Mouse (Mus musculus): ENCODE measurements around the gene Tmem178. TPM values are rescaled to one million over a fixed set of nuclear protein-coding genes. Genes with fewer than 3 reads are reported as not detected.

The Tmem178 gene
- polyA plus RNA-seq, 1 experiment from 2014 or later = 43.4 TPM

DNA sequence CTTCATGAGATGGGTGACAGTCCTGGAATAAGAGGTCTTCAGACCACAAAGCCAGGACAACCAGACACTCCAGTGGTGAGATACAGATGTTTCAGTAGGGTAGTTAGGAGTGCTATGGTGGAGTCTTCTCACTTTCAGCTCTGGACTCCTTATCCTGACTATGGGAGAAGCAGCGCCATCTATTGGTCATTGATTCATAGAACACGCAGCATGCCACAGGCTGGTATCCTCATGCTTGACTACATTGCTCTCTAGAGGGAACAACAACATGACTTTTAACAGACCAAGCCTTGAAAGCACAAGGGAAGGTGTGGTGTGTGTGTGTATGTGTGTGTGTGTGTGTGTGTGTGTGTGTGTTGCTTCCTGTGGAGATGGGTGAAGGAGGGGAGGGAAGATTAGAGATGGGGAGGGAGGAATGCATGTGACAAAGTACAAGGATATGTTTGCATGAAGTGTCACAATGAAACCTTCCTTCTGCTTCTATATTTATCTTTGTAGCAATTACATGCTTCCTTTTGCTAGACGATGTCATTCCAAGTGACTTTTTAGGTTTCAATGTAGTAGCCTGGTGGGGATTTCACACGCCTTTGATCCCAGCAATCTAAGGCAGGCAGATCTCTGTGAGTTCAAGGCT lies 71.5 kb downstream of the Tmem178 start:
- Histone ChIP-seq H3K4me1 (ENCODE audit: control insufficient read depth, insufficient read depth, low read length) (no peaks in the 10 kb centered on the region), H3K4me3 (ENCODE audit: low read depth, low read length) (no peak overlapping the region), H3K4me2 (ENCODE audit: low read length) (no peak overlapping the region), H3K9ac (ENCODE audit: low read length) (no peak overlapping the region), H3K27me3 (replicated peaks; ENCODE audit: control insufficient read depth, insufficient read depth, low read length) (no peaks in the 10 kb centered on the region), H3K9me3 (replicated peaks; ENCODE audit: control insufficient read depth, low read length) (no peaks in the 10 kb centered on the region), H3K36me3 (ENCODE audit: control insufficient read depth, insufficient read depth, low read length) (no peaks in the 10 kb centered on the region), H3K27ac (ENCODE audit: low read depth, low read length) (no peak overlapping the region)
- DNase-seq (ENCODE audit: low spot score) = peak; percentile 82
- WGBS = 48% methylated on average over 4 of the region's 4 CpGs
- ATAC-seq = peak; percentile 63

DNA sequence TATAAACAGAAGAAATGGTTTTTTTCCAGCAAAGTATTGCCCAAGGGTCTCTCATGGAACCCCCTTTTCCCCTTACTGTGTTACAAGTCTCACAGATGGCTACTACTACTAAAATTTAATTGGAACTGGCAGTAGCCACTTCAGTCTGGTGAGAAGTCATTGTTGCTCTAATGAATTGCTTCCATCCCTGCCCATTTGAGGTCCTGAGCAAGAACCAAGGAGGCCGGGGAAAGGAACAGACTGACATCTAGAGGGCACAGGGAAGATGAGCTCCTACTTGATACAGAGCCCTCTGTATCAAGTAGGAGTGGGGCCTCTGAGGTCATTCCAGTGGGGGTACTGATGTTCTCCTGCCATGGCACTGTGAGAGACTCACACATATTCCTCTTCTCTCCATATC lies 72.7 kb downstream of the Tmem178 start:
- H3K27me3 ChIP-seq (replicated peaks; ENCODE audit: control insufficient read depth, insufficient read depth, low read length) = no peaks in the 10 kb centered on the region
- H3K27ac ChIP-seq (ENCODE audit: low read depth, low read length) = no peak overlapping the region

DNA sequence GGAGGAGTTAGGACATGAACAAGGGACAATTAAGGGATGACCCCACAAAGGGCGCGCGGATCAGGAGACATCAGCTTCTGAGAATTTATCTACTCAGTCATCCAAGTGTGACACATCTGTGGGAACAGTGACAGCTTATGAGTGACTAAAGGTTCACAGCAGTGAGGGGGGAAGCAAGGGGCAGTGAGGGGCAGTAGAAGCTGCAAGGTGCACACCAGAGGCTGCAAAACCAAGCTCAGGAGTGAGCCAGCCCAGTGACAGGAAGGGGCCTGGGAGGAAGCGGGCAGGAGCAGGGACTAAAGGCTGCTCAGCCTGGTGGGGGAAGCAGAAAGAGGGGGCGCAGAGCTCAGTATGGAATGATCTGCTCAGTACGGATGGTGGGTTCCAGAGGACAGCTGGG lies 82.9 kb downstream of the Tmem178 start:
- Histone ChIP-seq H3K27ac (ENCODE audit: low read depth, low read length) (no peak overlapping the region), H3K4me1 (ENCODE audit: control insufficient read depth, insufficient read depth, low read length) (no peaks in the 10 kb centered on the region), H3K4me2 (ENCODE audit: low read length) (no peak overlapping the region), H3K36me3 (ENCODE audit: control insufficient read depth, insufficient read depth, low read length) (peaks cover 23% of the 10 kb centered on the region; the same call in 1 of the 2 replicates), H3K9me3 (replicated peaks; ENCODE audit: control insufficient read depth, low read length) (no peaks in the 10 kb centered on the region), H3K4me3 (ENCODE audit: low read depth, low read length) (no peak overlapping the region), H3K27me3 (replicated peaks; ENCODE audit: control insufficient read depth, insufficient read depth, low read length) (no peaks in the 10 kb centered on the region), H3K9ac (ENCODE audit: low read length) (no peak overlapping the region)
- DNase-seq (ENCODE audit: low spot score) = no peak
- ATAC-seq = no peak
- WGBS = 93% methylated on average over 6 of the region's 6 CpGs

More for the DNA sequence above, 72.7 kb downstream of the Tmem178 start:
- Histone ChIP-seq H3K9me3 (replicated peaks; ENCODE audit: control insufficient read depth, low read length) (no peaks in the 10 kb centered on the region), H3K4me2 (ENCODE audit: low read length) (no peak overlapping the region), H3K9ac (ENCODE audit: low read length) (no peak overlapping the region), H3K36me3 (ENCODE audit: control insufficient read depth, insufficient read depth, low read length) (no peaks in the 10 kb centered on the region), H3K4me3 (ENCODE audit: low read depth, low read length) (no peak overlapping the region), H3K4me1 (ENCODE audit: control insufficient read depth, insufficient read depth, low read length) (no peaks in the 10 kb centered on the region)
- DNase-seq (ENCODE audit: low spot score) = peak; percentile 60
- peak; percentile 51; the same call in 1 of the 2 replicates for ATAC-seq
- 46% methylated on average over 1 of the region's 1 CpGs for WGBS

DNA sequence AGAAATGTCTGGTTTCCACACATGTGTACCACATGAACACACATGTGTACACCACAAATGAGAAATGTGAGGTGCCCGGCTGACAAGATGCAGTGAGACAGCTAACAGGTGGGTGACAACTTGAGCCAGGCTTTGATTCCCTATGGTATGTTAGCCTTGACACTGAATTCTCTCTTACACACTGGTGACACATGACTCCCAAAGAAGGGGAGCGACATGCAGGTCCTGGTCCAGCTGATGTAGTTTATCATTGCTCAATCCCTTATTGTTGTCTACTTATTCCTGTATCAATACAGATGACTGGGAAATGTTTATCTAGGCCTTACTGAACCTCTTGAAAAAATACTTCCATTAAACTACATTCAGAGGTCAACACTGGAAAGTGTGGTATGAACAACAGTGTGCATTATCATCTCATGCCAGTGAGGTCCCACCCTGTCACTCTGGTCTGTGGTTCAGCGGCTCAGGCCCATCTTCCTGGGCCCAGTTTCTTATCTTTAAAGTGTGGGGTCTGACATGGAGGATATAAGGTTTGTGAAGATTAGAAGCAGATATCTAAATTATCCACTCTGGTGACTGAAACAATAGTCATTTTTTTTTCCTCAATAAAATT lies 87.5 kb downstream of the Tmem178 start:
- H3K4me1 ChIP-seq (ENCODE audit: control insufficient read depth, insufficient read depth, low read length) = no peaks in the 10 kb centered on the region
- DNase-seq (ENCODE audit: low spot score) = no peak
- ATAC-seq = no peak
- peaks cover 20% of the 10 kb centered on the region for H3K36me3 ChIP-seq (ENCODE audit: control insufficient read depth, insufficient read depth, low read length)
- no peak overlapping the region for H3K4me2 ChIP-seq (ENCODE audit: low read length)
- 95% methylated on average over 3 of the region's 3 CpGs for WGBS
- no peaks in the 10 kb centered on the region for H3K27me3 ChIP-seq (replicated peaks; ENCODE audit: control insufficient read depth, insufficient read depth, low read length)
- H3K27ac ChIP-seq (ENCODE audit: low read depth, low read length) = no peak overlapping the region
- no peaks in the 10 kb centered on the region for H3K9me3 ChIP-seq (replicated peaks; ENCODE audit: control insufficient read depth, low read length)
- H3K9ac ChIP-seq (ENCODE audit: low read length) = no peak overlapping the region
- no peak overlapping the region for H3K4me3 ChIP-seq (ENCODE audit: low read depth, low read length)

DNA sequence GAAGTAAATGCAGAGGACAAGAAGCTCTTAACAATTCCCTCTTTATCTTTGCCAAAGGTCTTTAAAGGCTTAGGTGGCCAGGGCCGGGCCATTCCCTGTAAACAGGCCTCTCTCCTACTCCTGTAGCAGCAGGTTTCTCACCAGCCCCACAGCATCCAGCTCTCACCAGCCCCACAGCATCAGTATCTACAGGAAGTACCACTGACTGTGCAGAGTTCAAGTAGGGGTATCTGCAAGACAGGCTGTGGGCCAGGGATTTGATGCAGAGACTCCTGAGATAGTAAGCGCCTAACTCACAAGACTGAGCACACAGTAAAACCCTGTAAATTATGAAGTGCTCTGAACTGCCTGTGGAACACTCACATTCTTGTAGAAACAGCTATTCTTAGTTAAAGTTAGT lies 88.5 kb downstream of the Tmem178 start:
- Histone ChIP-seq H3K36me3 (ENCODE audit: control insufficient read depth, insufficient read depth, low read length) (peaks cover 21% of the 10 kb centered on the region), H3K27me3 (replicated peaks; ENCODE audit: control insufficient read depth, insufficient read depth, low read length) (no peaks in the 10 kb centered on the region), H3K4me3 (ENCODE audit: low read depth, low read length) (no peak overlapping the region), H3K4me2 (ENCODE audit: low read length) (no peak overlapping the region), H3K4me1 (ENCODE audit: control insufficient read depth, insufficient read depth, low read length) (no peaks in the 10 kb centered on the region), H3K9ac (ENCODE audit: low read length) (no peak overlapping the region), H3K27ac (ENCODE audit: low read depth, low read length) (no peak overlapping the region), H3K9me3 (replicated peaks; ENCODE audit: control insufficient read depth, low read length) (no peaks in the 10 kb centered on the region)
- WGBS = 82% methylated on average over 2 of the region's 2 CpGs
- DNase-seq (ENCODE audit: low spot score) (no peak), ATAC-seq (no peak)

DNA sequence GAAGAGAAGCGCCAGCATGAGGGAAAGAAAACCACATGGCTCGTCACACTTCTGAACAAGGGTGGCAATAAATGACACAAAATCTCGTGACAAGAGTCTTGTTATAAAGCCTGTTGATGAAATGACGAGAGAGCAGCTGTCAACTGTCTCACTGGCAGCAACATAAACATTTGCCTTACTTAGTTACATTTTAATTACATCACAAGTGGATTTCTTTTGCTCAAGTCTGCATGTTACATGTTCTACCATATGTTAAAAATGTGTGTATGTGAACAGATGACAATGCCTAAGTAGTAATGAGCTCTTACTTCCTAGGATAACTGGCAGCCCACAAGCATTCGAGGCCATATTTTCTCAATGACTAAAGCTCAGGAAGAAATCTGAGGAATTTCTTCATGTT lies 90.9 kb downstream of the Tmem178 start:
- Histone ChIP-seq H3K9me3 (replicated peaks; ENCODE audit: control insufficient read depth, low read length) (no peaks in the 10 kb centered on the region), H3K4me3 (ENCODE audit: low read depth, low read length) (no peak overlapping the region), H3K9ac (ENCODE audit: low read length) (no peak overlapping the region), H3K4me1 (ENCODE audit: control insufficient read depth, insufficient read depth, low read length) (no peaks in the 10 kb centered on the region), H3K27ac (ENCODE audit: low read depth, low read length) (no peak overlapping the region), H3K4me2 (ENCODE audit: low read length) (no peak overlapping the region), H3K27me3 (replicated peaks; ENCODE audit: control insufficient read depth, insufficient read depth, low read length) (no peaks in the 10 kb centered on the region), H3K36me3 (ENCODE audit: control insufficient read depth, insufficient read depth, low read length) (peaks cover 28% of the 10 kb centered on the region)
- 63% methylated on average over 5 of the region's 5 CpGs for WGBS
- DNase-seq (ENCODE audit: low spot score) (peak; percentile 70), ATAC-seq (peak; percentile 74)

DNA sequence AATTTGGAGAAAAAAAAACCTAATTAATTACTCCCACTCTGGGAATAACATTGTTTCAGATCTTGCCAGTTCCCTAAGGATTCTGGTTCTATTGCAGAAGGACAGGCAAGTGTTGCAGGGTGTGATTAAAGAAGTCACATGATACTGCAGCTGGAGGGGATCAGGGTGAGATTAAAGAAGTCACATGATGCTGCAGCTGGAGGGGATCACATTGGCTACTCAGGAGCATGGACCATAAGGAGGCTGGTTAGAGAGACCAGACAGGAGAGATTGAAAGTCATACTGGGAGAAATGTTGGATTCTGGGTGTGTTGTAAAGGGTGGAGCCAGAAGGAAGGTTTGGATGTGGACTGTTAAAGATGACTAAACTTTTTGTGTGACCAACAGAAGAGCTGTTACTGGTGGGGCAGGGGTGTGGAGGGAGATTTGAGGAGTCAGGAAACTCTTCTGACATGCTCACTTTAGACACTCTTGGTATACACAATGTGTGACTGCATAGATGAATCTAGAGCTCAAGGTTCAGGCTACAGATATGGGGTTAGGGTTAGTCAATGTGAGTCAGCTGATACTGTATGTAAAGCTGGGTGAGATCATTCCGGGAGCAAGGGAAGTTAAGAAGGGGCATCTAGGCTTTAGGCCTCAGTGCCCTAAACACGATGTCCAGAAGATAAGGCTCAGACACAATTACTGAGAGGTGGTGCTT lies 94.4 kb downstream of the Tmem178 start:
- ATAC-seq = no peak
- H3K4me2 ChIP-seq (ENCODE audit: low read length) = no peak overlapping the region
- WGBS = 93% methylated on average over 2 of the region's 2 CpGs

DNA sequence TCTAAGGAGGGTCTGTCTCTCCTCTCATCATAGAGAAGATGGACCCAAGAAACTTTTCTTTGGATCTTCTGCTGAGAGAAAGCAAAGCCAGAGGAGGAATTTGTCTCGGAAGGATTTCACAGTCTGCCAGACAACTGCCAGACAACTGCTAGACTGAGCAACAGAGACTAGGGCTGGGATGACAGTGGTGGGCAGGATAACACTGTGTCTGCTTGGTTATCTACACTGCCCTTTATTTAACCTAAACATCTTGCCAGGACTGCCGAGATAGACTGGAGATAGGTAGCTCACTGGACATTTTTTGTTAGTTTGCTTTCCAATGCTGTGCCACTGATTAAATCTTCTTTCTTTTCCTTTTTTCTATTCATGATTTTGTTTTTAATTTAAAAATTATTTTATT lies 97.2 kb downstream of the Tmem178 start:
- Histone ChIP-seq H3K9me3 (replicated peaks; ENCODE audit: control insufficient read depth, low read length) (no peaks in the 10 kb centered on the region), H3K36me3 (ENCODE audit: control insufficient read depth, insufficient read depth, low read length) (peaks cover 35% of the 10 kb centered on the region), H3K27ac (ENCODE audit: low read depth, low read length) (no peak overlapping the region), H3K27me3 (replicated peaks; ENCODE audit: control insufficient read depth, insufficient read depth, low read length) (no peaks in the 10 kb centered on the region), H3K4me2 (ENCODE audit: low read length) (no peak overlapping the region), H3K4me3 (ENCODE audit: low read depth, low read length) (no peak overlapping the region), H3K9ac (ENCODE audit: low read length) (no peak overlapping the region), H3K4me1 (ENCODE audit: control insufficient read depth, insufficient read depth, low read length) (no peaks in the 10 kb centered on the region)
- no peak for DNase-seq (ENCODE audit: low spot score)
- ATAC-seq = no peak
- 91% methylated on average over 2 of the region's 2 CpGs for WGBS

More for the DNA sequence above, 94.4 kb downstream of the Tmem178 start:
- Histone ChIP-seq H3K4me3 (ENCODE audit: low read depth, low read length) (no peak overlapping the region), H3K36me3 (ENCODE audit: control insufficient read depth, insufficient read depth, low read length) (peaks cover 41% of the 10 kb centered on the region), H3K9ac (ENCODE audit: low read length) (no peak overlapping the region), H3K9me3 (replicated peaks; ENCODE audit: control insufficient read depth, low read length) (no peaks in the 10 kb centered on the region), H3K4me1 (ENCODE audit: control insufficient read depth, insufficient read depth, low read length) (no peaks in the 10 kb centered on the region), H3K27me3 (replicated peaks; ENCODE audit: control insufficient read depth, insufficient read depth, low read length) (no peaks in the 10 kb centered on the region), H3K27ac (ENCODE audit: low read depth, low read length) (no peak overlapping the region)
- no peak for DNase-seq (ENCODE audit: low spot score)

DNA sequence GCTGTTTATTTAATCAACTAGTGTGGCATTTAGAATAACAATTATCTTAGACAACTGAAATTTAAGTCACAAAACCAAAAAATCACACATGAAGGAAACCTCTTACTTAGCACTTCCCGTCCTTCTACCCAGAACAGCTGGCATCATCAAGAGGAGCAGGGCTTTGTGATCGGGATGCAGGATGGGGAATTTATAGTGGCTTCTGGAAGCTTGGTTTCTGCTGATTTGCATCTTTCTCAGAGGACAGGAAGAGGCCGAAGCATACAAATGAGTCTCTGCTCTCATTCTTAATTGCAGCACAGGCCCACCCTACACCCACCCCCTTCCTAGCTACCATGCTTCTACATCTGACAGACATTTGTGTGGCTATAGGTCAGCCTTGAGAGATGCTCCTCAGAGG lies 99.9 kb downstream of the Tmem178 start:
- Histone ChIP-seq H3K4me3 (ENCODE audit: low read depth, low read length) (no peak overlapping the region), H3K4me1 (ENCODE audit: control insufficient read depth, insufficient read depth, low read length) (no peaks in the 10 kb centered on the region), H3K9me3 (replicated peaks; ENCODE audit: control insufficient read depth, low read length) (no peaks in the 10 kb centered on the region), H3K36me3 (ENCODE audit: control insufficient read depth, insufficient read depth, low read length) (peaks cover 25% of the 10 kb centered on the region), H3K9ac (ENCODE audit: low read length) (no peak overlapping the region), H3K27ac (ENCODE audit: low read depth, low read length) (no peak overlapping the region), H3K4me2 (ENCODE audit: low read length) (no peak overlapping the region), H3K27me3 (replicated peaks; ENCODE audit: control insufficient read depth, insufficient read depth, low read length) (no peaks in the 10 kb centered on the region)
- DNase-seq (ENCODE audit: low spot score) (peak; percentile 25), ATAC-seq (peak; percentile 40; the same call in 1 of the 2 replicates)
- WGBS = 70% methylated on average over 3 of the region's 3 CpGs

Data from forebrain, embryonic 14.5 days (tissue).